Mouse (Mus musculus): ENCODE measurements around the gene Ptger1. TPM values are rescaled to one million over a fixed set of nuclear protein-coding genes. Genes with fewer than 3 reads are reported as not detected.

Ptger1 gene
- polyA plus RNA-seq, 1 experiment = 0.58 TPM

DNA sequence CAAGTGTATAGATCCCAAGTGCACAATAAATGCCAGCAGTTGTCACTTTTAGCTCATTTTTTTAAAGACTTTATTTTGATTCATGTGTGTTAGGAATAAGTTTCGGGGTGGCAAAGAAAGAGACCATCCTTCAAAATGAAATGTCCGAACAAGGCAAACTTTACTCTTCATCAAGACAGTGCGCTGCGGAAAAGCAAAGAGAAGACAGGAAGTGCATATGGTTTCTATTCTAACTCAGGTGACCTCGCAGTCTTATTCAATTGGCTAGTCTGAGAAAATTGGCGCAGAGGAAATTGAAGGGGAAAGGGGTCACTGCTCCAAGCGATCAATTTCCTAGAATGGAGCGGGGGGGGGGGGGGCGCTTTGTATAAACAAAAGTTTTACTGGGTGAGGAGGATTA is 33.1 kb downstream of the Ptger1 start:
- Histone ChIP-seq H3K9me3 (replicated peaks; ENCODE audit: control insufficient read depth, insufficient read depth, low read length, poor library complexity, severe bottlenecking) (no peaks in the 10 kb centered on the region), H3K36me3 (ENCODE audit: control insufficient read depth, insufficient read depth, low read length, poor library complexity, severe bottlenecking) (no peaks in the 10 kb centered on the region), H3K27me3 (ENCODE audit: control insufficient read depth, insufficient read depth, low read length, poor library complexity, severe bottlenecking) (no peaks in the 10 kb centered on the region), H3K27ac (ENCODE audit: insufficient read depth, low read length) (no peak overlapping the region), H3K9ac (ENCODE audit: low read depth, poor library complexity, severe bottlenecking) (peak overlapping the region; percentile 96), H3K4me3 (ENCODE audit: low read depth, low read length) (peak overlapping the region; percentile 67; the same call in 1 of the 2 replicates), H3K4me1 (ENCODE audit: control insufficient read depth, insufficient read depth, low read length) (peaks cover 2% of the 10 kb centered on the region)
- no peak for TF ChIP-seq CTCF (IDR thresholded peaks at IDR 0.05; ENCODE audit: low read depth, low read length)

DNA sequence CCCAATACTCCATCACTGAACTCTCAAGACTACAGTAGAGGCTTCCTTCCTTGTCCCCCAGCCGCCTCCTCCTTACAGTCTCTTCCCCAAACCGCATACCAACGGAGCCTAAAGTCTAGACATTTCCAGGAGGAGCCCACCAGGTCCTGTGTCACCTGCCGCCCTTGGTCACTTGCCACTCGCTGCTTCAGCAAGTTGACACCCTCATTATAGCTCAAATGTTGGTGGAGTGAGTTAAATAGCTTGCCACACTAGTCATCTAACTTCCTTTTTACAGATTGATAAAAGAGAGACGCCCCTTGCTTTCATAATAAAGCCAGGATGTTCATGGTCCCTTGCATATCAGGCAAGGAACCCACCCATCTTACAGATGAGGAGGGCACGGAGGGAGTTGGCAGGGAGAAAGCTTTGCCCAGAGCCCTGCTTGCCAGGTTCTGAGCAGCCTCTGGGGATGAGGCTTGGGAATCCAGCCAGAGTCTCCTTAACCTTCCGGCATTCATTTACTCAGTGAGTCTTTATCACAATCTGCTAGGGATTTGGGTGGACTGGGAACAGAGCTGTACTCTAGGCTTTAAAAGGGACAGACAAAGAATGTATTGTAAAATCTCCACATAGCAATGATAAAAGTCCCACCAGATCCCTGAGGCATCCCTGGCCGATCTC is 34.1 kb downstream of the Ptger1 start:
- Histone ChIP-seq H3K27ac (ENCODE audit: insufficient read depth, low read length) (no peak overlapping the region), H3K9me3 (replicated peaks; ENCODE audit: control insufficient read depth, insufficient read depth, low read length, poor library complexity, severe bottlenecking) (no peaks in the 10 kb centered on the region), H3K4me1 (ENCODE audit: control insufficient read depth, insufficient read depth, low read length) (peaks cover 2% of the 10 kb centered on the region), H3K36me3 (ENCODE audit: control insufficient read depth, insufficient read depth, low read length, poor library complexity, severe bottlenecking) (no peaks in the 10 kb centered on the region), H3K27me3 (ENCODE audit: control insufficient read depth, insufficient read depth, low read length, poor library complexity, severe bottlenecking) (no peaks in the 10 kb centered on the region), H3K4me3 (ENCODE audit: low read depth, low read length) (no peak overlapping the region), H3K9ac (ENCODE audit: low read depth, poor library complexity, severe bottlenecking) (no peak overlapping the region)
- TF ChIP-seq POLR2A (IDR thresholded peaks at IDR 0.05; ENCODE audit: insufficient read depth, low read length) (no peak), EP300 (IDR thresholded peaks at IDR 0.05; ENCODE audit: insufficient read depth, low read depth, low read length) (no peak), CTCF (IDR thresholded peaks at IDR 0.05; ENCODE audit: low read depth, low read length) (no peak)

DNA sequence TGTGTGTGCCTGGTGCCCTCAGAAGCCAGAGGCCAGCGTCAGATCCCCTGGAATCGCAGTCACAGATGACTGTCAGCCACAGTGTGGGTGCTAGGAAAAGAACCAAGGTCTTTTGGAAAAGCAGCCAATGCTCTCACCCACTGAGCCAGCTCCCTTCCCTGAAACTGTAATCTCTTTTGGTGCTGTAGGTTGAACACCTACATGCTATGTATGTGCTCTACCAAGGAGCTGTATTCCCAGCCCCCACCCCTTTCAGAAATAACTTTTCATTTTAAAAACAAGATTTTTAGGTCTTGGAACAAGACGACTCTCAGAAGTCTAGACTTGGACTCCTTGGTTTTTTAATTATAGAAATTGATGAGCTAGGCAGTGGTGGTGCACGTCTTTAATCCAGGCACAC is 36.9 kb downstream of the Ptger1 start:
- no peaks in the 10 kb centered on the region for H3K27me3 ChIP-seq (ENCODE audit: control insufficient read depth, insufficient read depth, low read length, poor library complexity, severe bottlenecking)
- peaks cover 2% of the 10 kb centered on the region for H3K4me1 ChIP-seq (ENCODE audit: control insufficient read depth, insufficient read depth, low read length)
- H3K9me3 ChIP-seq (replicated peaks; ENCODE audit: control insufficient read depth, insufficient read depth, low read length, poor library complexity, severe bottlenecking) = no peaks in the 10 kb centered on the region
- H3K36me3 ChIP-seq (ENCODE audit: control insufficient read depth, insufficient read depth, low read length, poor library complexity, severe bottlenecking) = no peaks in the 10 kb centered on the region
- no peak overlapping the region for H3K4me3 ChIP-seq (ENCODE audit: low read depth, low read length)
- no peak for TF ChIP-seq CTCF (IDR thresholded peaks at IDR 0.05; ENCODE audit: low read depth, low read length)
- no peak overlapping the region for H3K27ac ChIP-seq (ENCODE audit: insufficient read depth, low read length)
- H3K9ac ChIP-seq (ENCODE audit: low read depth, poor library complexity, severe bottlenecking) = no peak overlapping the region

DNA sequence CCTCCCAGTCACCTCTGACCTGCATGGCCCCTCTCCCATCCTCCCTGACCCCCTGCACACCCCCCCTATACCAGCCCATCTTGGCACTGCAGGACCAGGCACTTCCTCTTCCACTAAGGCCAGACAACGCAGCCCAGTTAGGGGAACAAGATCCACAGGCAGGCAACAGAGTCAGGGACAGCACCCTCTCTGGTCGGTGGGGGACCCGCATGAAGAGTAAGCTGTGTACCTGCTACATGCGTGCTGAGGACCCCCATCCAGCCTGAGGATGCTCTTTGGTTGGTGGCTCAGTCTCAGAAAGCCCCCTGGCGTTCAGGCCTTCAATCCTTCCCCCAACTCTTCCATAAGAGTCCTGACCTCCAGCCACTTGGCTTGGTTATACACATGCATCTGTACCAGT is 39.9 kb downstream of the Ptger1 start:
- Histone ChIP-seq H3K9ac (ENCODE audit: low read depth, poor library complexity, severe bottlenecking) (no peak overlapping the region), H3K4me1 (ENCODE audit: control insufficient read depth, insufficient read depth, low read length) (peaks cover 2% of the 10 kb centered on the region), H3K27ac (ENCODE audit: insufficient read depth, low read length) (no peak overlapping the region), H3K4me3 (ENCODE audit: low read depth, low read length) (no peak overlapping the region), H3K9me3 (replicated peaks; ENCODE audit: control insufficient read depth, insufficient read depth, low read length, poor library complexity, severe bottlenecking) (no peaks in the 10 kb centered on the region), H3K27me3 (ENCODE audit: control insufficient read depth, insufficient read depth, low read length, poor library complexity, severe bottlenecking) (no peaks in the 10 kb centered on the region), H3K36me3 (ENCODE audit: control insufficient read depth, insufficient read depth, low read length, poor library complexity, severe bottlenecking) (no peaks in the 10 kb centered on the region)
- TF ChIP-seq POLR2A (IDR thresholded peaks at IDR 0.05; ENCODE audit: insufficient read depth, low read length) = no peak
- TF ChIP-seq EP300 (IDR thresholded peaks at IDR 0.05; ENCODE audit: insufficient read depth, low read depth, low read length) = no peak
- TF ChIP-seq CTCF (IDR thresholded peaks at IDR 0.05; ENCODE audit: low read depth, low read length) = no peak

DNA sequence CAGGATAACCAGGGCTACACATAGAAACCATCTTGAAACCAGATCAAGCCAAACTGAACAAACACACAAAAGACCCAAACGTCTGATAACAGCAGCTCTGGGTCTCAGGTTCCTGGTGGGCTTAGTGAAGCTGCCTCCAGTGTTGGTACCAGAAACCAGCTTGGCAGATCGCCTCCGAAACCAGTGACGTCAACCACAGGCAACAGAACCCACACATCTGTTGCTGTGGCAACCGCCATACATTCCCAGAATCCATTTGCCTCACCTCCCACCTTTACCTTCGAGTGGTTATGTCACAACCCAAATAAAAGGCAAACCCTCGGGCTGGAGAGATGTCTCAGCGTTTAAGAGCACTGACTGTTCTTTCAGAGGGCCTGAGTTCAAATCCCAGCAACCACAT is 41.1 kb downstream of the Ptger1 start:
- Histone ChIP-seq H3K9me3 (replicated peaks; ENCODE audit: control insufficient read depth, insufficient read depth, low read length, poor library complexity, severe bottlenecking) (no peaks in the 10 kb centered on the region), H3K27ac (ENCODE audit: insufficient read depth, low read length) (no peak overlapping the region), H3K27me3 (ENCODE audit: control insufficient read depth, insufficient read depth, low read length, poor library complexity, severe bottlenecking) (no peaks in the 10 kb centered on the region), H3K36me3 (ENCODE audit: control insufficient read depth, insufficient read depth, low read length, poor library complexity, severe bottlenecking) (no peaks in the 10 kb centered on the region), H3K4me1 (ENCODE audit: control insufficient read depth, insufficient read depth, low read length) (no peaks in the 10 kb centered on the region), H3K9ac (ENCODE audit: low read depth, poor library complexity, severe bottlenecking) (no peak overlapping the region), H3K4me3 (ENCODE audit: low read depth, low read length) (no peak overlapping the region)
- no peak for TF ChIP-seq POLR2A (IDR thresholded peaks at IDR 0.05; ENCODE audit: insufficient read depth, low read length)
- TF ChIP-seq EP300 (IDR thresholded peaks at IDR 0.05; ENCODE audit: insufficient read depth, low read depth, low read length) = no peak
- no peak for TF ChIP-seq CTCF (IDR thresholded peaks at IDR 0.05; ENCODE audit: low read depth, low read length)

DNA sequence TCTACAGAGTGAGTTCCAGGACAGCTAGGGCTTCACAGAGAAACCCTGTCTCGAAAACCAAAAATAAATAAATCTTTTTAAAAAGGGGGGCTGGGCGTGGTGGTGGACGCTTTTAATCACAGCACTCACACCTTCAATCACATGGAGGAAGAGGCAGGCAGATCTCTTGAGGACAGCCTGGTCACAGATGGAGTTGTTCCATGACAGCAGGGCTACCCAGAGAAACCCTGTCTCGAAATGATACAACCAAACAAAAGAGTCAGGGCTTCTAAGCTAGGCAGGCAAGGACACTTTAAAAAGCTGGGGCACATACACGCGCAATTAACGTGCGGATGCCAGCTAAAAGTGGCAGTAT is 48.2 kb downstream of the Ptger1 start:
- H3K27ac ChIP-seq (ENCODE audit: insufficient read depth, low read length) = no peak overlapping the region; the same call in 1 of the 2 replicates
- TF ChIP-seq EP300 (IDR thresholded peaks at IDR 0.05; ENCODE audit: insufficient read depth, low read depth, low read length) = no peak
- TF ChIP-seq POLR2A (IDR thresholded peaks at IDR 0.05; ENCODE audit: insufficient read depth, low read length) = no peak
- TF ChIP-seq CTCF (IDR thresholded peaks at IDR 0.05; ENCODE audit: low read depth, low read length) = no peak
- peak overlapping the region; percentile 53 for H3K4me3 ChIP-seq (ENCODE audit: low read depth, low read length)
- H3K27me3 ChIP-seq (ENCODE audit: control insufficient read depth, insufficient read depth, low read length, poor library complexity, severe bottlenecking) = no peaks in the 10 kb centered on the region
- H3K9me3 ChIP-seq (replicated peaks; ENCODE audit: control insufficient read depth, insufficient read depth, low read length, poor library complexity, severe bottlenecking) = no peaks in the 10 kb centered on the region
- H3K4me1 ChIP-seq (ENCODE audit: control insufficient read depth, insufficient read depth, low read length) = no peaks in the 10 kb centered on the region
- peaks cover 16% of the 10 kb centered on the region for H3K36me3 ChIP-seq (ENCODE audit: control insufficient read depth, insufficient read depth, low read length, poor library complexity, severe bottlenecking)
- peak overlapping the region; percentile 87 for H3K9ac ChIP-seq (ENCODE audit: low read depth, poor library complexity, severe bottlenecking)
